Mouse (Mus musculus) liver, embryonic 13.5 days (tissue): ENCODE results near the gene Ablim1. TPM values are rescaled to one million over a fixed set of nuclear protein-coding genes. Genes with fewer than 3 reads are reported as not detected.
A peak's percentile ranks its signal among the peaks of the same experiment; 100 is the strongest.

ENCODE experiments used
- ATAC-seq: fragments of 200-750 bp; cut with Nextera tagmentation; 2 replicates; pipeline ENCODE4 v1.8.0; 2017; ENCODE audit warnings: low read depth, mild to moderate bottlenecking, moderate number of reproducible peaks, moderate library complexity
- DNase-seq: peaks from one replicate; pipeline ENCODE4 v3.0.0; 2022
- H3K27ac ChIP-seq: fragments of 300-500 bp; sonication (generic); 2 replicates; pipeline ENCODE4 v1.5.1; 2015; ENCODE audit warnings: moderate library complexity, mild to moderate bottlenecking, inconsistent platforms
- H3K27me3 ChIP-seq: fragments of 300-500 bp; sonication (generic); 2 replicates; pipeline ENCODE4 v1.6.1; 2015; ENCODE audit warnings: mild to moderate bottlenecking, inconsistent platforms
- H3K36me3 ChIP-seq: fragments of 300-500 bp; sonication (generic); 2 replicates; pipeline ENCODE4 v1.6.1; 2015; ENCODE audit warnings: mild to moderate bottlenecking, inconsistent platforms
- H3K4me1 ChIP-seq: fragments of 300-500 bp; sonication (generic); replicated peaks from 2 replicates; pipeline ENCODE4 v1.6.1; 2015; ENCODE audit warnings: inconsistent platforms
- H3K4me2 ChIP-seq: fragments of 300-500 bp; sonication (generic); 2 replicates; pipeline ENCODE4 v1.6.1; 2015; ENCODE audit warnings: inconsistent platforms, mild to moderate bottlenecking, moderate library complexity
- H3K4me3 ChIP-seq: fragments of 300-500 bp; sonication (generic); replicated peaks from 2 replicates; pipeline ENCODE4 v1.5.1; 2015; ENCODE audit warnings: mild to moderate bottlenecking, inconsistent platforms
- H3K9ac ChIP-seq: fragments of 300-500 bp; sonication (generic); 2 replicates; pipeline ENCODE4 v1.6.1; 2015; ENCODE audit warnings: mild to moderate bottlenecking, inconsistent platforms
- H3K9me3 ChIP-seq: fragments of 300-500 bp; sonication (generic); replicated peaks from 2 replicates; pipeline ENCODE4 v1.6.1; 2016; ENCODE audit warnings: inconsistent platforms
- WGBS: fragments of 180-500 bp; shearing (Covaris S2); methylation state at CpG from one replicate; pipeline ENCODE4 v1.1.7; 2015; ENCODE audit not compliant: insufficient replicate concordance; 5-methylcytosine and 5-hydroxymethylcytosine counted together
- polyA plus RNA-seq: library from polyadenylated mRNA; unstranded; fragments of >200 nt; fragmentation: Nextera tagmentation; extraction: Ambion mirVana; gene quantifications from 2 replicates; pipeline ENCODE4 v1.2.1, GENCODE M21; 2015

The Ablim1 gene
- polyA plus RNA-seq, 1 experiment from 2014 or later: 4.8 TPM

GRCm38 (mm10) chr19:57257801-57258200 lies 56.9 kb downstream of the Ablim1 start:
- H3K9ac ChIP-seq: no peak overlapping the region
- no peaks in the 10 kb centered on the region for H3K9me3 ChIP-seq
- H3K4me3 ChIP-seq: no peak overlapping the region
- peaks cover 13% of the 10 kb centered on the region for H3K4me1 ChIP-seq
- no peaks in the 10 kb centered on the region for H3K36me3 ChIP-seq
- H3K27me3 ChIP-seq: no peaks in the 10 kb centered on the region
- ATAC-seq (no peak), DNase-seq (no peak)
- 0 out of 2 replicates have a peak overlapping the region, but pooled peaks have one; percentile 1 for H3K4me2 ChIP-seq
- peak overlapping the region; percentile 63 for H3K27ac ChIP-seq
- 64% methylated on average over 12 of the region's 12 CpGs for WGBS

- no peak overlapping the region; the same call in 1 of the 2 replicates for H3K27ac ChIP-seq
- DNase-seq: no peak
These were observed 58.1 kb downstream of the Ablim1 start for GRCm38 (mm10) chr19:57256666-57257065.

GRCm38 (mm10) chr19:57255157-57255556 lies 59.6 kb downstream of the Ablim1 start:
- no peak overlapping the region for H3K4me2 ChIP-seq
- DNase-seq: no peak
- no peaks in the 10 kb centered on the region for H3K9me3 ChIP-seq
- 0 out of 2 replicates have a peak, but pooled peaks have one; percentile 29 for ATAC-seq
- H3K27ac ChIP-seq: no peak overlapping the region
- no peak overlapping the region for H3K4me3 ChIP-seq
- H3K27me3 ChIP-seq: no peaks in the 10 kb centered on the region
- 72% methylated on average over 8 of the region's 8 CpGs for WGBS
- peaks cover 6% of the 10 kb centered on the region for H3K4me1 ChIP-seq
- no peaks in the 10 kb centered on the region for H3K36me3 ChIP-seq
- H3K9ac ChIP-seq: no peak overlapping the region

More at GRCm38 (mm10) chr19:57256666-57257065, 58.1 kb downstream of the Ablim1 start:
- Histone ChIP-seq H3K9ac (no peak overlapping the region), H3K36me3 (no peaks in the 10 kb centered on the region), H3K9me3 (no peaks in the 10 kb centered on the region), H3K4me2 (no peak overlapping the region), H3K27me3 (no peaks in the 10 kb centered on the region), H3K4me1 (peaks cover 7% of the 10 kb centered on the region), H3K4me3 (no peak overlapping the region)
- 46% methylated on average over 9 of the region's 9 CpGs for WGBS
- ATAC-seq: no peak

GRCm38 (mm10) chr19:57252692-57253448 lies 61.8 kb downstream of the Ablim1 start:
- H3K27ac ChIP-seq: peak overlapping the region; percentile 53; the same call in 1 of the 2 replicates
- no peak overlapping the region for H3K4me2 ChIP-seq
- H3K9me3 ChIP-seq: no peaks in the 10 kb centered on the region
- no peak overlapping the region for H3K9ac ChIP-seq
- ATAC-seq (no peak), DNase-seq (no peak)
- WGBS: 48% methylated on average over 9 of the region's 9 CpGs
- H3K4me3 ChIP-seq: no peak overlapping the region
- no peaks in the 10 kb centered on the region for H3K36me3 ChIP-seq
- peaks cover 6% of the 10 kb centered on the region for H3K4me1 ChIP-seq
- no peaks in the 10 kb centered on the region for H3K27me3 ChIP-seq

GRCm38 (mm10) chr19:57248781-57249180 lies 65.9 kb downstream of the Ablim1 start:
- H3K9ac ChIP-seq: no peak overlapping the region
- no peak overlapping the region for H3K27ac ChIP-seq
- ATAC-seq: no peak
- DNase-seq: no peak
- H3K27me3 ChIP-seq: no peaks in the 10 kb centered on the region
- WGBS: 61% methylated on average over 5 of the region's 5 CpGs
- no peak overlapping the region for H3K4me2 ChIP-seq
- no peaks in the 10 kb centered on the region; the same call in 1 of the 2 replicates for H3K4me1 ChIP-seq
- H3K9me3 ChIP-seq: no peaks in the 10 kb centered on the region
- H3K36me3 ChIP-seq: no peaks in the 10 kb centered on the region
- H3K4me3 ChIP-seq: no peak overlapping the region

GRCm38 (mm10) chr19:57247221-57247620 lies 67.5 kb downstream of the Ablim1 start:
- Histone ChIP-seq H3K4me2 (no peak overlapping the region), H3K4me3 (no peak overlapping the region), H3K9ac (no peak overlapping the region), H3K27ac (no peak overlapping the region), H3K36me3 (no peaks in the 10 kb centered on the region), H3K9me3 (no peaks in the 10 kb centered on the region), H3K4me1 (no peaks in the 10 kb centered on the region), H3K27me3 (no peaks in the 10 kb centered on the region)
- DNase-seq: no peak
- no peak for ATAC-seq
- WGBS: 74% methylated on average over 8 of the region's 8 CpGs

GRCm38 (mm10) chr19:57244281-57244680 lies 70.4 kb downstream of the Ablim1 start:
- no peaks in the 10 kb centered on the region for H3K9me3 ChIP-seq
- H3K27me3 ChIP-seq: no peaks in the 10 kb centered on the region
- no peak overlapping the region for H3K4me2 ChIP-seq
- no peaks in the 10 kb centered on the region for H3K36me3 ChIP-seq
- WGBS: 64% methylated on average over 7 of the region's 7 CpGs
- no peak overlapping the region for H3K9ac ChIP-seq
- H3K4me1 ChIP-seq: no peaks in the 10 kb centered on the region
- DNase-seq: no peak
- H3K27ac ChIP-seq: no peak overlapping the region
- H3K4me3 ChIP-seq: no peak overlapping the region
- ATAC-seq: no peak

- no peaks in the 10 kb centered on the region for H3K4me1 ChIP-seq
- 83% methylated on average over 8 of the region's 8 CpGs for WGBS
- no peak overlapping the region for H3K27ac ChIP-seq
- no peak for DNase-seq
- no peaks in the 10 kb centered on the region for H3K36me3 ChIP-seq
- no peak overlapping the region for H3K4me2 ChIP-seq
- no peak overlapping the region for H3K9ac ChIP-seq
- no peaks in the 10 kb centered on the region for H3K9me3 ChIP-seq
- no peaks in the 10 kb centered on the region for H3K27me3 ChIP-seq
- H3K4me3 ChIP-seq: no peak overlapping the region
- ATAC-seq: no peak
These were observed 71.1 kb downstream of the Ablim1 start for GRCm38 (mm10) chr19:57243606-57244005.

GRCm38 (mm10) chr19:57243191-57243590 lies 71.5 kb downstream of the Ablim1 start:
- H3K9ac ChIP-seq: no peak overlapping the region
- WGBS: 60% methylated on average over 12 of the region's 12 CpGs
- no peak overlapping the region for H3K4me2 ChIP-seq
- no peaks in the 10 kb centered on the region for H3K27me3 ChIP-seq
- no peak overlapping the region for H3K27ac ChIP-seq
- ATAC-seq (no peak), DNase-seq (no peak)
- no peaks in the 10 kb centered on the region for H3K36me3 ChIP-seq
- no peak overlapping the region for H3K4me3 ChIP-seq
- H3K4me1 ChIP-seq: no peaks in the 10 kb centered on the region
- H3K9me3 ChIP-seq: no peaks in the 10 kb centered on the region

GRCm38 (mm10) chr19:57241363-57242192 lies 73.1 kb downstream of the Ablim1 start:
- no peak for ATAC-seq
- no peaks in the 10 kb centered on the region for H3K27me3 ChIP-seq
- H3K9me3 ChIP-seq: no peaks in the 10 kb centered on the region
- H3K9ac ChIP-seq: no peak overlapping the region
- 62% methylated on average over 10 of the region's 10 CpGs for WGBS
- no peaks in the 10 kb centered on the region for H3K4me1 ChIP-seq
- H3K4me3 ChIP-seq: no peak overlapping the region
- DNase-seq: no peak
- no peak overlapping the region for H3K27ac ChIP-seq
- no peaks in the 10 kb centered on the region for H3K36me3 ChIP-seq
- no peak overlapping the region for H3K4me2 ChIP-seq

GRCm38 (mm10) chr19:57240259-57240658 lies 74.5 kb downstream of the Ablim1 start:
- H3K4me1 ChIP-seq: no peaks in the 10 kb centered on the region
- no peak for DNase-seq
- no peaks in the 10 kb centered on the region for H3K36me3 ChIP-seq
- no peak overlapping the region for H3K4me2 ChIP-seq
- no peaks in the 10 kb centered on the region for H3K9me3 ChIP-seq
- no peak overlapping the region for H3K27ac ChIP-seq
- 65% methylated on average over 6 of the region's 6 CpGs for WGBS
- no peak for ATAC-seq
- H3K9ac ChIP-seq: no peak overlapping the region
- no peak overlapping the region for H3K4me3 ChIP-seq
- H3K27me3 ChIP-seq: no peaks in the 10 kb centered on the region
